Mouse (Mus musculus) limb, embryonic 15.5 days (tissue): ENCODE measurements at regions not wholly inside any gene's neighbourhood (a gene's known extent, or its start where the extent isn't known, plus 50 kb on each side); places are given as distances from the start of the nearest gene placed in this dataset.

ENCODE experiments used
- ATAC-seq: fragments of 200-750 bp; cut with Nextera tagmentation; 2 replicates; pipeline ENCODE4 v1.8.0; 2017; ENCODE audit warnings: low read depth, moderate TSS enrichment; ENCODE audit not compliant: insufficient number of reproducible peaks, low FRiP score, low TSS enrichment
- H3K27ac ChIP-seq: fragments of 300-500 bp; sonication (generic); 2 replicates; pipeline ENCODE4 v1.5.1; 2015; ENCODE audit warnings: moderate library complexity, mild to moderate bottlenecking, inconsistent platforms
- H3K27me3 ChIP-seq: fragments of 300-500 bp; sonication (generic); 2 replicates; pipeline ENCODE4 v1.6.1; 2015; ENCODE audit warnings: inconsistent platforms
- H3K36me3 ChIP-seq: fragments of 300-500 bp; sonication (generic); 2 replicates; pipeline ENCODE4 v1.6.1; 2015; ENCODE audit warnings: inconsistent platforms
- H3K4me1 ChIP-seq: fragments of 300-500 bp; sonication (generic); 2 replicates; pipeline ENCODE4 v1.6.1; 2015; ENCODE audit warnings: inconsistent platforms
- H3K4me2 ChIP-seq: fragments of 300-500 bp; sonication (generic); 2 replicates; pipeline ENCODE4 v1.6.1; 2015; ENCODE audit warnings: mild to moderate bottlenecking, inconsistent platforms
- H3K4me3 ChIP-seq: fragments of 300-500 bp; sonication (generic); 2 replicates; pipeline ENCODE4 v1.5.1; 2015; ENCODE audit warnings: mild to moderate bottlenecking, inconsistent platforms
- H3K9ac ChIP-seq: fragments of 300-500 bp; sonication (generic); 2 replicates; pipeline ENCODE4 v1.6.1; 2015; ENCODE audit warnings: inconsistent platforms
- H3K9me3 ChIP-seq: fragments of 300-500 bp; sonication (generic); 2 replicates; pipeline ENCODE4 v1.6.1; 2016; ENCODE audit warnings: inconsistent platforms
- WGBS: fragments of 180-500 bp; shearing (Covaris S2); methylation state at CpG from one replicate; pipeline ENCODE4 v1.1.7; 2015; 5-methylcytosine and 5-hydroxymethylcytosine counted together

DNA sequence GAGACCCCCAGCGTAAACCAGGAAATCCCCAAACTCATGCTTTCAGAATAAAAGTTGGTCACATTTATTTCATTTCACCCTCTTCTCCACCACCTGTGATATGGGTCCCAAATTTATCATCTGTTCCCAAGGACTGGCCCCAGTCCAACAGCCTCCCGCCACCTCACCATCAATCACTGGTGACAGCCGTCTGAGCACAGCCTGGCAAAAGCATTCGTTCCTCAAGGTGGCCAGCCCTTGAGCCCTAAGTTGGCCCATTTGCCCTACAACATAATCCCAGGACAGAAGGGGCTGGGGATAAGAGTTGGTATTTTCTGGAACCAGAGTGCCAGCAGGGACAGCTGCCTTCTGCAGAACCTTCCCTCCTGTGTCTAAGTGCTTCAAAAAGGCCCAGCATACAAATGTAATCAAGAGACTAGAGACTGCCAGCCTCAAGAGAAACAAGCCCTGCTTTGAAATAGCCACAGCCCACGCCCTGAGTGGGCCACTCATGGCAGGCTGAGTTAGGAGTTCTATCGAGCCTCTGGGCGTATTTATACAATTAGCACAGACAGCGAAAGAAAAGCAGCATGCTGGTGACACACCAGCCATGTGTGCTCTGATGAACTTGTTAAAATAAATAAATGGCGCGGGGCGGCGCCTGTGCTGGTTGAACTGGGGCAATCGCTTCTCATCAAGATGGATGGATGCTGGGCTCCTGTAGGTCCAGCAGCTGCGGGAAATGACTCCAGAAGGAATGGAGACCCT, 107.9 kb upstream of the Irx3 start:
- Histone ChIP-seq H3K27me3 (peaks cover 44% of the 10 kb centered on the region), H3K4me3 (no peak overlapping the region), H3K36me3 (no peaks in the 10 kb centered on the region), H3K4me1 (no peaks in the 10 kb centered on the region), H3K4me2 (no peak overlapping the region), H3K9ac (no peak overlapping the region), H3K27ac (no peak overlapping the region), H3K9me3 (no peaks in the 10 kb centered on the region)
- 44% methylated on average over 14 of the region's 14 CpGs for WGBS
- ATAC-seq, result no peak

DNA sequence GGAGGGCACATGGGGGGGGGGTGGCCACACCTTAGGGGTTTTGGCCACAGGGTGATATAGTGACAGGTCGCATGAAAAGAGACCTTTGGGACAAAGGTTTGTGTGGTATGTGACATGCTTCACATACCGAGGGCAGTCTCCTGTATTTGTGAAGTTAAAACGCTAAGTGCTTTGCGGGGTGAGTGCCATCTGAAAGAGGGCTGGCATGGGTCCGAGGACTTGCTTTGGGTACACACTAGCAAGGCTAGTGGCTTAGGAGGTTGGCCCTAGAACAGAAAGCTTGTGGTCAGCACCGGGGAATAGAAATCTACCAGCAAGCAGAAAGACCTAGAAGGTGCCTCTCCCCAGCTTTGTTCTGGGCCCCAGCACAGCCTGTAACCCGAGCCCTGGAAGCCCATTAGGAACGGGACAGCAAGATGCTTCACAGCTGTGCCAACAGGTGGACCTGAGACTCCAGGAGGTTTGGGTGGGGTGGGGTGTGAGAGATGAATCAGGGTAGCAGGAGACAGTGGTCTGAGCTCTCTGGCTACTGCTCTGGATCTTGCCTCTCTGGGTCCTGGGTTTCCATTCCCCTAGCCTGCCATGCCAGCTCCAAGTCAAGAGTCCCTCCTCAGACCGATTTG, 107.0 kb upstream of the Irx3 start:
- Histone ChIP-seq H3K27me3 (peaks cover 38% of the 10 kb centered on the region), H3K36me3 (no peaks in the 10 kb centered on the region), H3K9me3 (no peaks in the 10 kb centered on the region), H3K27ac (no peak overlapping the region), H3K9ac (no peak overlapping the region), H3K4me1 (no peaks in the 10 kb centered on the region), H3K4me3 (no peak overlapping the region), H3K4me2 (no peak overlapping the region)
- 62% methylated on average over 9 of the region's 9 CpGs for WGBS
- ATAC-seq, result no peak

GRCm38 (mm10) chr8:91907178-91907577, 105.3 kb upstream of the Irx3 start:
- no peak overlapping the region for H3K9ac ChIP-seq
- H3K36me3 ChIP-seq, result no peaks in the 10 kb centered on the region
- WGBS, result 85% methylated on average over 8 of the region's 8 CpGs
- H3K27ac ChIP-seq, result no peak overlapping the region
- no peaks in the 10 kb centered on the region for H3K4me1 ChIP-seq
- ATAC-seq, result no peak
- no peak overlapping the region for H3K4me2 ChIP-seq
- no peak overlapping the region for H3K4me3 ChIP-seq
- H3K9me3 ChIP-seq, result no peaks in the 10 kb centered on the region
- H3K27me3 ChIP-seq, result peaks cover 37% of the 10 kb centered on the region

- Histone ChIP-seq H3K9me3 (no peaks in the 10 kb centered on the region), H3K4me2 (no peak overlapping the region), H3K9ac (no peak overlapping the region), H3K36me3 (no peaks in the 10 kb centered on the region), H3K4me1 (peaks cover 21% of the 10 kb centered on the region), H3K27ac (no peak overlapping the region), H3K27me3 (peaks cover 26% of the 10 kb centered on the region), H3K4me3 (no peak overlapping the region)
- WGBS, result 58% methylated on average over 10 of the region's 10 CpGs
- ATAC-seq, result no peak
Measured at GRCm38 (mm10) chr8:91901525-91902281, 99.8 kb upstream of the Irx3 start.

- WGBS, result 52% methylated on average over 7 of the region's 7 CpGs
- Histone ChIP-seq H3K4me1 (peaks cover 21% of the 10 kb centered on the region), H3K9me3 (no peaks in the 10 kb centered on the region), H3K27me3 (peaks cover 32% of the 10 kb centered on the region), H3K27ac (no peak overlapping the region), H3K4me3 (no peak overlapping the region), H3K36me3 (no peaks in the 10 kb centered on the region), H3K4me2 (no peak overlapping the region), H3K9ac (no peak overlapping the region)
- ATAC-seq, result no peak
Measured at GRCm38 (mm10) chr8:91899747-91900146, 97.9 kb upstream of the Irx3 start.

GRCm38 (mm10) chr8:91897381-91897780, 95.5 kb upstream of the Irx3 start:
- ATAC-seq, result no peak
- WGBS, result 42% methylated on average over 7 of the region's 7 CpGs
- H3K4me1 ChIP-seq, result peaks cover 21% of the 10 kb centered on the region

GRCm38 (mm10) chr8:91895987-91896386, 94.1 kb upstream of the Irx3 start:
- Histone ChIP-seq H3K27ac (no peak overlapping the region), H3K9me3 (no peaks in the 10 kb centered on the region), H3K4me3 (no peak overlapping the region), H3K36me3 (no peaks in the 10 kb centered on the region), H3K4me2 (no peak overlapping the region), H3K27me3 (peaks cover 47% of the 10 kb centered on the region), H3K4me1 (peaks cover 12% of the 10 kb centered on the region), H3K9ac (no peak overlapping the region)
- 29% methylated on average over 6 of the region's 6 CpGs for WGBS
- no peak for ATAC-seq

More at GRCm38 (mm10) chr8:91897381-91897780, 95.5 kb upstream of the Irx3 start:
- no peak overlapping the region for H3K9ac ChIP-seq
- no peak overlapping the region for H3K27ac ChIP-seq
- no peak overlapping the region for H3K4me2 ChIP-seq
- H3K27me3 ChIP-seq, result peaks cover 46% of the 10 kb centered on the region
- no peak overlapping the region for H3K4me3 ChIP-seq
- H3K36me3 ChIP-seq, result no peaks in the 10 kb centered on the region
- H3K9me3 ChIP-seq, result no peaks in the 10 kb centered on the region

DNA sequence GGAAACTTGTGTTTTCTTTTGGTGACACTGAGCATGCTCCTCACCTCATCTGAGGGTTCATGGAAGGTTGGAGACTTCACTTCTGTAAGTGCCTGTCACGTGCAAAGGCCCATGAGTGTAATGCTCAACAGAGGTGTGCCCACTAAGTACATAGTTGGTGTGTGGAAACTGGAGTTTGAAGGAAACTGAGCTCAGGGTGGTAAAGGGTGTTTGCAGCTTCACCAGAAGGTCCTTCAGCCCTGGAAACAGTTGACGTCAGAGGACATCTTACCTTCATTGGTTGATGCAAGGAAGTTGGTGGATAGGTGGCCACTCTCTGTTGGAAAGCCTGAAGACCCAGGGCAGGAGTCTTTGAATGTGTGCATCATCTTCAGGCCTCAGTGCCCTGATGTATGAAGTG, 83.0 kb upstream of the Irx3 start:
- no peak overlapping the region for H3K4me2 ChIP-seq
- H3K27ac ChIP-seq, result no peak overlapping the region
- 48% methylated on average over 2 of the region's 2 CpGs for WGBS
- peaks cover 23% of the 10 kb centered on the region for H3K27me3 ChIP-seq
- no peaks in the 10 kb centered on the region for H3K36me3 ChIP-seq
- H3K9ac ChIP-seq, result no peak overlapping the region
- no peaks in the 10 kb centered on the region for H3K9me3 ChIP-seq
- ATAC-seq, result no peak
- no peaks in the 10 kb centered on the region for H3K4me1 ChIP-seq
- no peak overlapping the region for H3K4me3 ChIP-seq

DNA sequence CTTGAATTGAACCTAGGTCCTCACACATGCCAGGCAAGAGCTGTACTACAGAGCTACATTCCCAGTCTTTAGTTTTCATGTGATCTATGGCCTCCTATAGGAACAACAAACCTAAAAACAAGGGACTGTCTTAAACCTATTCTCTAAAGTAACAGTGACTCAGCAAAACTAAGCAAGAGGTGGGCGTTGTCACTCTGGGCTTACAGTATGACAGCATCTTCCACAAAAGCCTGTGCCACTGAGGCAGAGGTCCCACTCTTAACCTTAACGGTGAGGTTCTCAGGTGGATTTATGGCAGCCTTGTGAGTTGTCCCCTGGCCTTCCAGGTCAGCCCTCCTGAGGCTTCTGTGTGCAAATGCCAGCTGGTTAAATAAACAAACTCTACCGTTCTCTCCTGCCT, 82.5 kb upstream of the Irx3 start:
- H3K27ac ChIP-seq, result no peak overlapping the region
- H3K36me3 ChIP-seq, result no peaks in the 10 kb centered on the region
- H3K4me1 ChIP-seq, result no peaks in the 10 kb centered on the region
- 32% methylated on average over 3 of the region's 3 CpGs for WGBS
- peaks cover 28% of the 10 kb centered on the region for H3K27me3 ChIP-seq
- no peak overlapping the region for H3K9ac ChIP-seq
- no peaks in the 10 kb centered on the region for H3K9me3 ChIP-seq
- H3K4me2 ChIP-seq, result no peak overlapping the region
- no peak for ATAC-seq
- H3K4me3 ChIP-seq, result no peak overlapping the region

DNA sequence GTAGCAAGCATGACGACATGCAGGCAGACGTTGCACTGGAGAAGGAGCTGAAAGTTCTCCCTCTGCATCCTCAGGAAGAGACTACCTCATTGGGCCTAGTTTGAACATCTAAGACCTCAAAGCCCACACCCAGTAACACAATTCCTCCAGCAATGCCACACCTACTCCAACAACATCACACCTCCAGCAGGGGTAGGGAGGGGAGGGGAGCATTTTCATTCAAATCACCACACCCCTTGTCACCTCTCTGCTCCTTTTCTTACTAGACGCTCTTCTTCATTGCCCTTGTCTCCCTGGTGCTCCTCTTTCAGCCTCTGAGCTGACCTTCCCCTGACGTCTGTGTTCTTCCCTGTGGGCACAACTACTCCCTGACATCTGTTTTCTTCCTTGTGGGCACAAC, 81.1 kb upstream of the Irx3 start:
- Histone ChIP-seq H3K36me3 (no peaks in the 10 kb centered on the region), H3K27ac (no peak overlapping the region), H3K9ac (no peak overlapping the region), H3K4me1 (no peaks in the 10 kb centered on the region), H3K27me3 (peaks cover 40% of the 10 kb centered on the region), H3K9me3 (no peaks in the 10 kb centered on the region), H3K4me2 (no peak overlapping the region), H3K4me3 (no peak overlapping the region)
- WGBS, result 33% methylated on average over 4 of the region's 4 CpGs
- ATAC-seq, result no peak

GRCm38 (mm10) chr8:91878886-91879285, 77.0 kb upstream of the Irx3 start:
- H3K36me3 ChIP-seq, result no peaks in the 10 kb centered on the region
- H3K27me3 ChIP-seq, result peaks cover 81% of the 10 kb centered on the region
- WGBS, result 68% methylated on average over 5 of the region's 5 CpGs
- H3K9ac ChIP-seq, result no peak overlapping the region
- H3K4me1 ChIP-seq, result no peaks in the 10 kb centered on the region
- H3K27ac ChIP-seq, result no peak overlapping the region
- no peak overlapping the region for H3K4me2 ChIP-seq
- H3K9me3 ChIP-seq, result no peaks in the 10 kb centered on the region
- no peak for ATAC-seq
- no peak overlapping the region for H3K4me3 ChIP-seq

DNA sequence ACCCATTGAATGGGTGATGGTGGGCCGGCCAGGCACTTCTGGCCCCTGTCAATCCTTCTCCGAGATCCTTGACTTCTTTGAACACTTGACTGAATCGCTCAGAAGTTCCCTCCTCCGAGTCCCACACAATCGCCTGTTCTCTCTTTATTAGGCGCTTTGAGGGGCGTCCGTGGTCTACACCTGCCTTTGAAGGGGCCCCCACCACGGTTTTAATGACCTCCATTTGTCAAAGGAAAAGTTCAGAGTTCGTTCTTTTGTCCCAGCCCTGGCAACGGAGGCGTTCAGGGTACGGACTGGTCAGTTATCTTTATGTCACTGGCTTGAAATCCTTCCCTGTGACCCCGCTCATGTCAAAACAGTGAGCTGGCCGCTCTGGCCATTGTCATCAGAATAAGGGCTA, 74.3 kb upstream of the Irx3 start:
- H3K9me3 ChIP-seq, result no peaks in the 10 kb centered on the region
- H3K27me3 ChIP-seq, result peaks cover 89% of the 10 kb centered on the region
- H3K4me1 ChIP-seq, result 0 out of 2 replicates have a peak, but pooled peaks cover 6% of the 10 kb centered on the region
- ATAC-seq, result no peak
- no peak overlapping the region for H3K4me2 ChIP-seq
- 22% methylated on average over 15 of the region's 15 CpGs for WGBS
- no peak overlapping the region for H3K9ac ChIP-seq
- H3K4me3 ChIP-seq, result no peak overlapping the region
- H3K36me3 ChIP-seq, result no peaks in the 10 kb centered on the region
- H3K27ac ChIP-seq, result no peak overlapping the region
